Mouse (Mus musculus) neural tube, embryonic 14.5 days (tissue): ENCODE data around the gene Prex1. TPM values are rescaled to one million over a fixed set of nuclear protein-coding genes. Genes with fewer than 3 reads are reported as not detected.

Source experiments
- ATAC-seq: fragments of 200-750 bp; cut with Nextera tagmentation; 2 replicates; pipeline ENCODE4 v1.8.0; 2017; ENCODE audit warnings: low read depth, mild to moderate bottlenecking, moderate TSS enrichment, moderate library complexity
- H3K27ac ChIP-seq: fragments of 300-500 bp; sonication (generic); 2 replicates; pipeline ENCODE4 v1.5.1; 2014; ENCODE audit warnings: low read depth, mild to moderate bottlenecking, control low read depth, low read length, moderate library complexity, mixed read lengths
- H3K27me3 ChIP-seq: fragments of 300-500 bp; sonication (generic); 2 replicates; pipeline ENCODE4 v1.6.1; 2014; ENCODE audit warnings: low read length; ENCODE audit not compliant: control insufficient read depth, insufficient read depth
- H3K36me3 ChIP-seq: fragments of 300-500 bp; sonication (generic); 2 replicates; pipeline ENCODE4 v1.6.1; 2014; ENCODE audit warnings: low read length, mixed read lengths; ENCODE audit not compliant: control insufficient read depth, insufficient read depth
- H3K4me1 ChIP-seq: fragments of 300-500 bp; sonication (generic); 2 replicates; pipeline ENCODE4 v1.6.1; 2014; ENCODE audit warnings: low read length; ENCODE audit not compliant: control insufficient read depth, insufficient read depth
- H3K4me2 ChIP-seq: fragments of 300-500 bp; sonication (generic); 2 replicates; pipeline ENCODE4 v1.6.1; 2014; ENCODE audit warnings: mild to moderate bottlenecking, low read depth, low read length, control low read depth
- H3K4me3 ChIP-seq: fragments of 300-500 bp; sonication (generic); 2 replicates; pipeline ENCODE4 v1.5.1; 2014; ENCODE audit warnings: low read depth, low read length, control low read depth, mixed read lengths
- H3K9ac ChIP-seq: fragments of 300-500 bp; sonication (generic); replicated peaks from 2 replicates; pipeline ENCODE4 v1.6.1; 2014; ENCODE audit warnings: low read depth, mild to moderate bottlenecking, control low read depth, low read length, mixed read lengths
- H3K9me3 ChIP-seq: fragments of 300-500 bp; sonication (generic); 2 replicates; pipeline ENCODE4 v1.6.1; 2016; ENCODE audit warnings: low read length; ENCODE audit not compliant: control insufficient read depth
- WGBS: fragments of 180-500 bp; shearing (Covaris S2); extraction: QIAGEN DNeasy Blood & Tissue Kit; methylation state at CpG from one replicate; pipeline ENCODE4 v1.1.7; 2014; 5-methylcytosine and 5-hydroxymethylcytosine counted together
- polyA plus RNA-seq: library from polyadenylated mRNA; unstranded; fragments of >200 nt; fragmentation: Nextera tagmentation; extraction: Ambion mirVana; gene quantifications from 2 replicates; pipeline ENCODE4 v1.2.1, GENCODE M21; 2014

Gene Prex1
- polyA plus RNA-seq, 1 experiment from 2014 or later = 25.9 TPM

DNA sequence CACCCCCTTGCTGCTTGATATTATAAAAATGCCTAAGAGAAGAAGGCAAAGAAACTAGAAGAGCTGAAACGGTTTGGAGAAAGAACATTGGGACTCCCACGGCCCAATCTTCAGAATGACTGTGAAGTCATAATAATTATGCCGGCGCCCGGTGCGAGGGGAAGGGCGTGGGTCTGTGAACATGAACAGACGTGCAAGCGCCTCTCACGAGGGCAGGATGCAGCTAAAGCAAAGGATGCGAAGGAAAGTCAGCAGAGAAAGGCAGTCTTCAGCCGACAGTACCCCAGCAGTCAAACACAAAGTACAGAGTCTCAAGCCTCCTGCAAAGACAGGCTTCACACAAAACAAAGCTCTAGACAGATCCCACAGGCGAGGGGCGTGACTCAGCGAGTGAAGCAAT, 49.1 kb downstream of the Prex1 start:
- Histone ChIP-seq H3K27me3 (no peaks in the 10 kb centered on the region), H3K9me3 (no peaks in the 10 kb centered on the region), H3K9ac (no peak overlapping the region), H3K4me1 (peaks cover 46% of the 10 kb centered on the region), H3K4me2 (no peak overlapping the region), H3K27ac (no peak overlapping the region), H3K4me3 (no peak overlapping the region), H3K36me3 (no peaks in the 10 kb centered on the region)
- WGBS = 80% methylated on average over 15 of the region's 15 CpGs
- no peak for ATAC-seq

DNA sequence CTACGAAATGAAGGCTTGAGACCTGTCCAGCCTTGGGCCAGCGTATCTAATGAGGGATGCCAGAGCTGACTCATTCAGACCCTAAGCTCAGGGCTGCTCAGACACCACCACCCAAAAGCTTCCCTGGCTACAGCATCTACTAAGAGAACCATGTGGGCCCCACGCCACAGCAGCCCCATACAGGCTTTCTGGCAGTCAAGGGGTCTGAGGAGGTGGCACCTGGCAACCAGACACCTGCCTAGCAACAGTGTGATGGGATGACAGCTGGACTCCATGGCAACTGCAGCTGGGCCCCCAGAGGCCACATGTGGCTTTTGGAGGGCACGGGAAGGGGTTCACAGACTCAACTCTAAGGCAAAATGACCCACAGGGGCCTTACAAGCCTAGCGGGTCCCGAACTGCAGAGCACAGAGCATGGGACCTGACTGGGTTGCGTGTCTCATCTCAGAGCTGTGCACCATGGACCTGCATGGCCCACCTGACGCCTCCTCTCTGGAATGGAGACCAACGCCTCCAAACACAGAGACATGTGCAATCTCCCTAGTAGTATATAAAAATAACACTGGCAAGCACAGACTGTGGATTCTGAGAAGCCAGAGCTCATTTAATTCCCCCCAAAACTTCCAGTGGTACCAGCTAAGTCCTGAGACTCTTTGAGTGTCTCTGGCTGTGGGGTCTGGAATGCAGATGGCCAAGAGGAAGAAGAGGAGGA, 50.2 kb downstream of the Prex1 start:
- peak; percentile 29; the same call in 1 of the 2 replicates for ATAC-seq
- H3K36me3 ChIP-seq = no peaks in the 10 kb centered on the region
- H3K4me3 ChIP-seq = no peak overlapping the region
- no peak overlapping the region for H3K4me2 ChIP-seq
- no peak overlapping the region for H3K9ac ChIP-seq
- no peaks in the 10 kb centered on the region for H3K9me3 ChIP-seq
- 63% methylated on average over 9 of the region's 9 CpGs for WGBS
- H3K27ac ChIP-seq = 0 out of 2 replicates have a peak overlapping the region, but pooled peaks have one; percentile 22
- no peaks in the 10 kb centered on the region for H3K27me3 ChIP-seq
- H3K4me1 ChIP-seq = peaks cover 35% of the 10 kb centered on the region

DNA sequence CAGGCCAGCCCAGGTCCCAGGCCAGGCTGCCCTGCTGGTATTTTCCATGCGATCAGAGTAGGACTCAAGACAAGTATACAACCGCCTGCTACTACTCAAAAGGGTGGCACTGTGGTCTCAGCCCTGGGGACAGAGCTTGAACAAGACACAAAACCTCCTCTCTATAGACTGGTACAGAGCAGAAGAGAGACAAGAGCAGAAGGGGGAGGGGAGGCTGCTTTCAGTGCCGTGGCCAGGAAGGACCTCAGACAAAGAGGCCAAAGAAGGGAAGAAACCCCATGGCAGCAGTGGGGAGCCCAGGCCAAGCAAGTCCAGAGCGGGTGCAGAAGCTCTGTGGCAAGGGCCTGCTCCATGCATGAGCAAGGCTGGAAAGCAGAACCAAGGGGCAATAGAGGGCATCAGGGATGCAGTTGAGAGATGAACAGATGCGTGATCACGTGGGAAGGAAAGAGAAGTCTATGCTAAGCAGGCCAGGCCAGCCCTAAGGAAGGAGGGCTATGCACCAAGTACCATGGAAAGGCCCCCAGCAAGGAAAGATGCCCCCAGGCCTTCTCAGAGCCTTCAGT, 51.0 kb downstream of the Prex1 start:
- Histone ChIP-seq H3K4me1 (peaks cover 30% of the 10 kb centered on the region), H3K27me3 (no peaks in the 10 kb centered on the region), H3K9ac (no peak overlapping the region), H3K4me2 (no peak overlapping the region), H3K36me3 (no peaks in the 10 kb centered on the region), H3K27ac (0 out of 2 replicates have a peak overlapping the region, but pooled peaks have one; percentile 18), H3K4me3 (no peak overlapping the region), H3K9me3 (no peaks in the 10 kb centered on the region)
- ATAC-seq = peak; percentile 32; the same call in 1 of the 2 replicates
- WGBS = 58% methylated on average over 6 of the region's 6 CpGs

DNA sequence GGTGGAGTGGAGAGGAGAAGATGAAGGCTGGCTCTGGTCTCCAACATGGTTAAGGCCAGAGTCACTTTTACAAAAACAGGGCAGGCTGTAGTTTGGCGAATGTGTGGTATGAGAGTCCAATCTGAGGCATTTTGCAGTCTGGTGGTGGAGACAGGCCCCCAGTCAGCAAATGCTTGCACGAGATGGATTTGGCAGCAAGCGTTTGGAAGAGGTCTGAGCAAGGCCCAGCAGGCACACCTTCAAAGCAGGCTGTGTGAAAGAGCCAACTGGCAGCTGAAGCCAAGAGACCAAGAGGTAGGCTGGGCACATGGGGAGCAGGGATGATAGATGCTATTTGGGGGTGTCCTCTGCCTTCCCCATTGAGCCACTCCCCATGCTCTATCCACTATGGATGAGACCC, 51.7 kb downstream of the Prex1 start:
- no peak for ATAC-seq
- Histone ChIP-seq H3K9me3 (no peaks in the 10 kb centered on the region), H3K27ac (peak overlapping the region; percentile 31; the same call in 1 of the 2 replicates), H3K27me3 (no peaks in the 10 kb centered on the region), H3K4me1 (peaks cover 26% of the 10 kb centered on the region), H3K4me2 (no peak overlapping the region), H3K4me3 (no peak overlapping the region), H3K36me3 (no peaks in the 10 kb centered on the region), H3K9ac (no peak overlapping the region)
- 72% methylated on average over 3 of the region's 3 CpGs for WGBS

DNA sequence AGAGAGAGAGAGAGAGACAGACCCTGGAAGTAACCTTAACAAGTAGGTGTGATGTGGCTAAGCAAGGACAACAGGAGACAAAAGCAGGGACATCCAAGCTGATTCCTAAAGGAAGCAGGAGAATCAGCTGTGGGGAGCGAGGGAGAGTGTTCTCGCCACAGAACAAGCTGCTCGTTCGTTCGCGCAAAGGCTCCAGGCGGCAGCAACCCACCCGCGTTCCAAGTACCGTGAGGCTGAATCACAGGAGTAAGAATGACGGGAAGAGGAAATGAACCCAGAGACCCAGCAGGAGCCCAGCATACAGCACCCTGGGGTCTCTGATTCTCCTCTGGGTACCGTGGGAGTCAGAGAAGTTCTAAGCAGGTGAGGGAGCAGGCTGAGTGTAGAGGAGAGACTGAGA, 52.1 kb downstream of the Prex1 start:
- peak overlapping the region; percentile 31; the same call in 1 of the 2 replicates for H3K27ac ChIP-seq
- no peak for ATAC-seq
- no peak overlapping the region for H3K9ac ChIP-seq
- no peaks in the 10 kb centered on the region for H3K27me3 ChIP-seq
- H3K4me1 ChIP-seq = peaks cover 29% of the 10 kb centered on the region
- 63% methylated on average over 12 of the region's 12 CpGs for WGBS
- H3K4me3 ChIP-seq = no peak overlapping the region
- H3K9me3 ChIP-seq = no peaks in the 10 kb centered on the region
- H3K4me2 ChIP-seq = no peak overlapping the region
- no peaks in the 10 kb centered on the region for H3K36me3 ChIP-seq

DNA sequence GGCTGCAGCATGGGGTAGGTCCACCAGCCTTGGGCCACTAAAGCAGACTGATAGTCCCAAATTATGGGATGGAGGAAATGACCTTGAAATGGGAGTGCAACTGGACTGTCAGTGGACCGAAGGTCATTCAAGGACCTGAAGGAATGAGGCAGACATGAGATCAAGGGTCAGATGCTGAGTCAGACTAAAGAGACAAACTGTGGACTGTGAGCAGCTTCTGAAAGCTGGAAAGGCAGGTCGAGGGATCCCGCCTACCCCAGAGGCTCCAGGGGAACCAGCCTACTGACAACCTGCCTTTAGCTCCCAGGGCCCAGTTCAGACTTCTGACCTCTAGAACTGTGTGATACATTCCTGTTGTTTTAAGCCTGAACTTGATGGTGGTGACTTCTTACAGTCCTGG, 55.3 kb downstream of the Prex1 start:
- no peak for ATAC-seq
- Histone ChIP-seq H3K4me3 (no peak overlapping the region), H3K4me2 (no peak overlapping the region), H3K9me3 (no peaks in the 10 kb centered on the region), H3K27me3 (no peaks in the 10 kb centered on the region), H3K36me3 (no peaks in the 10 kb centered on the region), H3K4me1 (peaks cover 44% of the 10 kb centered on the region), H3K27ac (0 out of 2 replicates have a peak overlapping the region, but pooled peaks have one; percentile 4), H3K9ac (no peak overlapping the region)
- WGBS = 78% methylated on average over 3 of the region's 3 CpGs

DNA sequence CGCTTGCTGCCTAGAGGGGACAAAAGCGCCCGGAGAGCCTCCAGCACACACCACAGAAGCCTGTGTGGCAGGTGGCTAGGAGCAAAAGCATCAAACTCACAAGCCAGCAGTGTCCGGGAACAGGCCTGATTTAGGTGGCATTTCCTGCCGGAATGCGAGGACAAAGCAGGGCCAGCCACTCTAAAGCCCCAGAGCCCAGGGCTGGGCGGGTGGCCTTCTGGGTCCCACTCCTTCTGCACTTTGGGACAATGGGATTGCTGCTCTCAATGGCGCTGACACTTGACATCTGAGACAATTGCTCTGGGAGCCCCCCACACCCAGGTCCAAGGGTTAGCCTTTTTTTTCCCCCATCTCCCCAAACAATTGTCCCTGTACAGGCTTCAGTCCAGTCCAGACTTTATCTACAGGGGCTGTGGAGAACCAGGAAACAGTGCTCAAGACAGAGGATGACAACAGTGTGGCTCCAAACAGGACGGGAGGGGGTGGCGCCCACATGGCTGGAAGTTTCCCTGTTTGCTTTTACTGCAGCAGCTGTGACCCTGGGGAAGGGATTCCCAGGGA, 56.1 kb downstream of the Prex1 start:
- no peak for ATAC-seq
- Histone ChIP-seq H3K9me3 (no peaks in the 10 kb centered on the region), H3K27me3 (no peaks in the 10 kb centered on the region), H3K4me2 (no peak overlapping the region), H3K36me3 (no peaks in the 10 kb centered on the region), H3K4me1 (peaks cover 36% of the 10 kb centered on the region), H3K9ac (no peak overlapping the region), H3K4me3 (no peak overlapping the region), H3K27ac (peak overlapping the region; percentile 49; the same call in 1 of the 2 replicates)
- WGBS = 12% methylated on average over 10 of the region's 10 CpGs

DNA sequence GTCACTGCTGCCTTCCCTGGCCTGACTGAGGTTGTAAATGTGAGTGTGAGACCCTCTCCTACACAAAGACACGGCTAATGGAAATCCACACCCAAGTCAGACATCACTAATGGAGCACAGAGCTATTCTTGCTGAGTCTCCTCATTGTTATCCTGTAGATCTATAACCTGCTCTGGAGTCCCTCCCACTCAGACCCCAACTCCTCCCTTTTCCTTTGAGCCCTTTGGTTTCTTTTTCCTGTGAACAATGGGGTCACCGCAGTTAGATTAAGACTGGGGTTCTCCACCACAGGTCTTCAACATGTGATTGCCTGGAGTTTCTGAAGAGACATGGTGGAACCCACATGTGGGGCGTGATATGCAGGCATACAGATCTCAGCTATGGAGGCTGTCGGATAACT, 57.0 kb downstream of the Prex1 start:
- H3K4me2 ChIP-seq = peak overlapping the region; percentile 26
- WGBS = 37% methylated on average over 4 of the region's 4 CpGs
- peaks cover 28% of the 10 kb centered on the region for H3K4me1 ChIP-seq
- peak overlapping the region; percentile 49 for H3K27ac ChIP-seq
- H3K4me3 ChIP-seq = no peak overlapping the region
- H3K9ac ChIP-seq = no peak overlapping the region
- no peaks in the 10 kb centered on the region for H3K9me3 ChIP-seq
- H3K36me3 ChIP-seq = no peaks in the 10 kb centered on the region
- ATAC-seq = peak; percentile 9; the same call in 1 of the 2 replicates
- H3K27me3 ChIP-seq = no peaks in the 10 kb centered on the region
